Mouse (Mus musculus): ENCODE measurements at regions not wholly inside any gene's neighbourhood (a gene's known extent, or its start where the extent isn't known, plus 50 kb on each side); places are given as distances from the start of the nearest gene placed in this dataset.
"Not testable (repeated sequence)": the region's sequence is repeated elsewhere in the genome, so short reads cannot be mapped to it uniquely, and the experiment has no call there.

GRCm38 (mm10) chr1:177382596-177383190 lies 59.5 kb upstream of the Zbtb18 start:
- peak; percentile 8 for DNase-seq

- no peak for DNase-seq
Observed at GRCm38 (mm10) chr1:177382147-177382546, 60.0 kb upstream of the Zbtb18 start.

- no peak for DNase-seq
Observed at GRCm38 (mm10) chr1:177378112-177378511, 64.0 kb upstream of the Zbtb18 start.

- DNase-seq, result no peak
Observed at GRCm38 (mm10) chr1:177373226-177373825, 68.8 kb upstream of the Zbtb18 start.

GRCm38 (mm10) chr1:177372066-177372465 lies 70.1 kb upstream of the Zbtb18 start:
- no peak for DNase-seq

GRCm38 (mm10) chr1:177367864-177368610 lies 74.1 kb upstream of the Zbtb18 start:
- no peak for DNase-seq

GRCm38 (mm10) chr1:177366914-177367313 lies 75.2 kb upstream of the Zbtb18 start:
- DNase-seq, result no peak

- DNase-seq, result no peak
Observed at GRCm38 (mm10) chr1:177366475-177366874, 75.7 kb upstream of the Zbtb18 start.

- DNase-seq, result no peak
Observed at GRCm38 (mm10) chr1:177364355-177364754, 77.8 kb upstream of the Zbtb18 start.

GRCm38 (mm10) chr1:177362398-177362797 lies 79.8 kb upstream of the Zbtb18 start:
- no peak for DNase-seq

- no peak for DNase-seq
Observed at GRCm38 (mm10) chr1:177348400-177349092, 90.5 kb upstream of the Akt3 start.

GRCm38 (mm10) chr1:177347208-177347607 lies 89.2 kb upstream of the Akt3 start:
- DNase-seq, result no peak

GRCm38 (mm10) chr1:177346540-177346939 lies 88.5 kb upstream of the Akt3 start:
- DNase-seq, result no peak

- DNase-seq, result no peak
Observed at GRCm38 (mm10) chr1:177345540-177345939, 87.5 kb upstream of the Akt3 start.

GRCm38 (mm10) chr1:177343949-177344348 lies 85.9 kb upstream of the Akt3 start:
- DNase-seq, result no peak

GRCm38 (mm10) chr1:177343121-177343520 lies 85.1 kb upstream of the Akt3 start:
- no peak for DNase-seq

- DNase-seq, result no peak
Observed at GRCm38 (mm10) chr1:177340232-177340631, 82.2 kb upstream of the Akt3 start.

GRCm38 (mm10) chr1:177339207-177339787 lies 81.3 kb upstream of the Akt3 start:
- DNase-seq, result not testable (repeated sequence)

- peak; percentile 53 for DNase-seq
Observed at GRCm38 (mm10) chr1:177338466-177339206, 80.6 kb upstream of the Akt3 start.

- no peak for DNase-seq
Observed at GRCm38 (mm10) chr1:177337756-177338155, 79.8 kb upstream of the Akt3 start.

GRCm38 (mm10) chr1:177337141-177337540 lies 79.1 kb upstream of the Akt3 start:
- no peak for DNase-seq

- DNase-seq, result no peak
Observed at GRCm38 (mm10) chr1:177336436-177336835, 78.4 kb upstream of the Akt3 start.

Data from kidney, adult 18-20 months (tissue).